ENCODE assay signal across 8 mouse cellular contexts in the genomic region with DNA sequence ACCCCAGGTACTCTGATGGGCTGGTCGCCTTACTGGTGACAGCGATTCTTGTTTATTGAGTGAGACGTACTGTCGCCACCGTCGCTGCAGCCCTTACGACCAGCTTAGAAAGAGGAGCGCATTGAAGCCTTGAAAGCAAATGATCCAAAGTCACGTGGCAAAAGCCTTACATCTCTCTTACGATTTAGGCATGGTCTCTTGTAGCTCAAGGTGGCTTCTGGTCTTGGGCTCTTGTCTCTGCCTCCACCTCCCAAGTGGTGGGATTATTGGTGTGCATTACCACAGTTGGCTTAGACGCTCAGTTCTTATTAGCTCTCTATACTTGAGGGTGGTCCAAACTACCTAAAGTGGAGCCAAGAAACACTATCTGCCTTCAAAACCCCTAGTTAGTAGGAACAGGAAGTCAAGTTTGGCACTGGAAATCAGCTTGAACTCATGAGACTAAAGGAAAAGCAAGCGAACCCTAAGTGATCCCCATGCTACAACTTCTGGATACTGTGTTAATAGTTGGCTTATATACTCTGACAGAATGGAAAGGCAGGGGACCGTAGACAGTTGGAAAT. TPM values are rescaled to one million over a fixed set of nuclear protein-coding genes. Genes with fewer than 3 reads are reported as not detected.
DNase-seq lines count a peak whose midpoint lies in the region; ATAC-seq and TF ChIP-seq lines count a peak whose summit lies in the region.

No protein-coding gene starts in this region.

- H3K9me3 ChIP-seq in heart, embryonic 16.5 days (replicated peaks; ENCODE audit: control insufficient read depth, low read length), result no peaks in the 10 kb centered on the region
- H3K9me3 ChIP-seq in G1E (replicated peaks), result no peaks in the 10 kb centered on the region
- no peaks in the 10 kb centered on the region for H3K9me3 ChIP-seq in forebrain, postnatal 0 days (ENCODE audit: low read length)
- H3K9me3 ChIP-seq in midbrain, embryonic 10.5 days (replicated peaks), result no peaks in the 10 kb centered on the region

- peak overlapping the region; percentile 96 for H3K9ac ChIP-seq in heart, embryonic 16.5 days (ENCODE audit: low read length)
- peak overlapping the region; percentile 94 for H3K9ac ChIP-seq in forebrain, postnatal 0 days

- 0 out of 2 replicates have a peak, but pooled peaks have one; percentile 6 for ATAC-seq in heart, embryonic 16.5 days (replicated peaks; ENCODE audit: extremely low read depth, insufficient read depth, low FRiP score)
- ATAC-seq in G1E (ENCODE audit: extremely low read depth, insufficient number of reproducible peaks, low FRiP score, poor library complexity, severe bottlenecking), result no peak
- ATAC-seq in forebrain, postnatal 0 days, result no peak
- no peak for ATAC-seq in inflammation-experienced regulatory T-cells, adult 6 months

- intact Hi-C loops in heart, postnatal 25 days (cut with DNase I), result no loop called here

- WGBS in heart, embryonic 16.5 days, result 8% methylated on average over 13 of the region's 13 CpGs
- 11% methylated on average over 13 of the region's 13 CpGs for WGBS in forebrain, postnatal 0 days
- WGBS in midbrain, embryonic 10.5 days, result 11% methylated on average over 13 of the region's 13 CpGs

- DNase-seq in heart, postnatal 25 days (ENCODE audit: low spot score), result no peak
- DNase-seq in G1E (ENCODE audit: low spot score), result no peak
- DNase-seq in forebrain, postnatal 0 days, result no peak
- DNase-seq in midbrain, embryonic 10.5 days (ENCODE audit: low spot score), result no peak
- no peak for DNase-seq in right cerebral cortex, postnatal 10 days (ENCODE audit: low spot score in 2 of 2)
- no peak for DNase-seq in layer of hippocampus, adult 9-11 months

- peaks cover 14% of the 10 kb centered on the region for H3K4me1 ChIP-seq in heart, embryonic 16.5 days (ENCODE audit: control insufficient read depth, insufficient read depth, low read length)
- H3K4me1 ChIP-seq in G1E (ENCODE audit: insufficient read depth, low read depth, low read length), result peaks cover 26% of the 10 kb centered on the region
- peaks cover 10% of the 10 kb centered on the region; the same call in 1 of the 2 replicates for H3K4me1 ChIP-seq in forebrain, postnatal 0 days (ENCODE audit: insufficient read depth)
- peaks cover 20% of the 10 kb centered on the region for H3K4me1 ChIP-seq in midbrain, embryonic 10.5 days

- peak overlapping the region; percentile 68 for H3K27ac ChIP-seq in heart, embryonic 16.5 days (ENCODE audit: low read length)
- H3K27ac ChIP-seq in forebrain, postnatal 0 days (ENCODE audit: low read depth, low read length), result peak overlapping the region; percentile 77
- peak overlapping the region; percentile 89 for H3K27ac ChIP-seq in midbrain, embryonic 10.5 days (replicated peaks)

- H3K4me3 ChIP-seq in heart, embryonic 16.5 days (ENCODE audit: low read length), result peak overlapping the region; percentile 92
- peak overlapping the region; percentile 96 for H3K4me3 ChIP-seq in G1E (ENCODE audit: low read depth, low read length)
- peak overlapping the region; percentile 95 for H3K4me3 ChIP-seq in forebrain, postnatal 0 days (ENCODE audit: low read depth, low read length)
- H3K4me3 ChIP-seq in midbrain, embryonic 10.5 days, result peak overlapping the region; percentile 97

- H3K27me3 ChIP-seq in heart, embryonic 16.5 days (ENCODE audit: control insufficient read depth, insufficient read depth, low read length), result no peaks in the 10 kb centered on the region
- peaks cover 24% of the 10 kb centered on the region for H3K27me3 ChIP-seq in G1E (ENCODE audit: insufficient read depth, low read length)
- H3K27me3 ChIP-seq in forebrain, postnatal 0 days (ENCODE audit: insufficient read depth, low read length), result no peaks in the 10 kb centered on the region
- H3K27me3 ChIP-seq in midbrain, embryonic 10.5 days (ENCODE audit: low read depth, poor library complexity, severe bottlenecking), result no peaks in the 10 kb centered on the region

- H3K36me3 ChIP-seq in heart, embryonic 16.5 days (ENCODE audit: control insufficient read depth, insufficient read depth), result peaks cover 30% of the 10 kb centered on the region
- H3K36me3 ChIP-seq in G1E (replicated peaks), result peaks cover 40% of the 10 kb centered on the region
- H3K36me3 ChIP-seq in forebrain, postnatal 0 days (ENCODE audit: insufficient read depth), result peaks cover 50% of the 10 kb centered on the region
- H3K36me3 ChIP-seq in midbrain, embryonic 10.5 days, result peaks cover 64% of the 10 kb centered on the region

- H3K4me2 ChIP-seq in heart, embryonic 16.5 days (ENCODE audit: low read depth, low read length), result peak overlapping the region; percentile 97
- peak overlapping the region; percentile 82 for H3K4me2 ChIP-seq in forebrain, postnatal 0 days (ENCODE audit: low read depth)

- TF ChIP-seq CTCF in G1E (IDR thresholded peaks at IDR 0.05; ENCODE audit: low read depth, low read length), result no peak
- TF ChIP-seq CTCF in forebrain, postnatal 0 days (IDR thresholded peaks at IDR 0.05; ENCODE audit: low read depth), result no peak

RNA-seq across cellular contexts. Expression of gene Nup214, which starts 0.7 kb away (rescaled TPM):
- 51.6 and 54.1 TPM in 2 replicates for polyA plus RNA-seq in heart, embryonic 16.5 days (2015; fragmentation: Nextera tagmentation; extraction: Ambion mirVana)
- 10 to 100 TPM; 27.4 to 28.3 TPM for total RNA-seq in heart, postnatal 25 days (2021)
- total RNA-seq in G1E (2014; fragmentation: Nextera tagmentation), result 90.8 and 103 TPM in 2 replicates
- total RNA-seq in G1E (2017), result 49.4 and 55.5 TPM in 2 replicates
- 20.2 and 33.1 TPM in 2 replicates for polyA plus RNA-seq in G1E (2012)
- total RNA-seq in forebrain, postnatal 0 days (2014; rRNA removed), result 19.1 and 23.8 TPM in 2 replicates
- 39.7 and 56.0 TPM in 2 replicates for polyA plus RNA-seq in forebrain, postnatal 0 days (2015; fragmentation: Nextera tagmentation; extraction: Ambion mirVana)
- polyA plus RNA-seq in midbrain, embryonic 10.5 days (2016; fragmentation: Nextera tagmentation; extraction: Ambion mirVana), result 97.2 and 104 TPM in 2 replicates
- 100 to 1,000 TPM in 1 of 3 experiments, 10 to 100 TPM in 2; 75.0 to 105 (median 96.0) TPM for polyA plus RNA-seq in inflammation-experienced regulatory T-cells, adult 6 months (2017; shearing (Covaris generic))

RNA-seq across cellular contexts. Expression of gene Aif1l, which starts 25.0 kb away (rescaled TPM):
- 50.7 and 55.4 TPM in 2 replicates for polyA plus RNA-seq in heart, embryonic 16.5 days (2015; fragmentation: Nextera tagmentation; extraction: Ambion mirVana)
- 1 to 10 TPM; 6.1 to 6.6 TPM for total RNA-seq in heart, postnatal 25 days (2021)
- total RNA-seq in G1E (2014; fragmentation: Nextera tagmentation), result not detected in 2 replicates
- total RNA-seq in G1E (2017), result 0.22 and 0.23 TPM in 2 replicates
- polyA plus RNA-seq in G1E (2012), result not detected in 2 replicates
- 21.7 and 34.2 TPM in 2 replicates for total RNA-seq in forebrain, postnatal 0 days (2014; rRNA removed)
- 21.2 TPM in 2 replicates for polyA plus RNA-seq in forebrain, postnatal 0 days (2015; fragmentation: Nextera tagmentation; extraction: Ambion mirVana)
- 68.3 and 76.2 TPM in 2 replicates for polyA plus RNA-seq in midbrain, embryonic 10.5 days (2016; fragmentation: Nextera tagmentation; extraction: Ambion mirVana)
- 1 to 10 TPM in 1 of 3 experiments, not detected in 2; 1.4 TPM for polyA plus RNA-seq in inflammation-experienced regulatory T-cells, adult 6 months (2017; shearing (Covaris generic))
